Mouse (Mus musculus) CH12.LX (cell line): ENCODE results near the gene Etfbkmt.
A peak's percentile ranks its signal among the peaks of the same experiment; 100 is the strongest.

Experiments
- CTCF ChIP-seq, 2 experiments: IDR thresholded peaks in 1 of 2; conservative IDR thresholded peaks in 1 of 2; 2 replicates each; pipeline ENCODE4 v1.5.1; 2011 to 2012; ENCODE audit warnings: low read depth in 2 of 2, low read length in 2 of 2, improper control_type of control experiment in 1 of 2, inconsistent platforms in 1 of 2, mild to moderate bottlenecking in 1 of 2, moderate library complexity in 1 of 2
- ETS1 ChIP-seq: conservative IDR thresholded peaks from 2 replicates; pipeline ENCODE4 v1.6.1; 2012; ENCODE audit warnings: low read depth, mild to moderate bottlenecking, inconsistent platforms, low read length, improper control_type of control experiment, moderate library complexity
- GABPA ChIP-seq: IDR thresholded peaks from 2 replicates; pipeline ENCODE4 v1.6.1; 2012; ENCODE audit warnings: low read depth, low read length, improper control_type of control experiment, inconsistent platforms; ENCODE audit not compliant: insufficient replicate concordance
- JUND ChIP-seq: conservative IDR thresholded peaks from 2 replicates; pipeline ENCODE4 v1.6.1; 2011; ENCODE audit warnings: low read depth, low read length, improper control_type of control experiment
- RCOR1 ChIP-seq: conservative IDR thresholded peaks from 2 replicates; pipeline ENCODE4 v1.6.1; 2012; ENCODE audit warnings: low read depth, mild to moderate bottlenecking, inconsistent platforms, low read length, improper control_type of control experiment

DNA sequence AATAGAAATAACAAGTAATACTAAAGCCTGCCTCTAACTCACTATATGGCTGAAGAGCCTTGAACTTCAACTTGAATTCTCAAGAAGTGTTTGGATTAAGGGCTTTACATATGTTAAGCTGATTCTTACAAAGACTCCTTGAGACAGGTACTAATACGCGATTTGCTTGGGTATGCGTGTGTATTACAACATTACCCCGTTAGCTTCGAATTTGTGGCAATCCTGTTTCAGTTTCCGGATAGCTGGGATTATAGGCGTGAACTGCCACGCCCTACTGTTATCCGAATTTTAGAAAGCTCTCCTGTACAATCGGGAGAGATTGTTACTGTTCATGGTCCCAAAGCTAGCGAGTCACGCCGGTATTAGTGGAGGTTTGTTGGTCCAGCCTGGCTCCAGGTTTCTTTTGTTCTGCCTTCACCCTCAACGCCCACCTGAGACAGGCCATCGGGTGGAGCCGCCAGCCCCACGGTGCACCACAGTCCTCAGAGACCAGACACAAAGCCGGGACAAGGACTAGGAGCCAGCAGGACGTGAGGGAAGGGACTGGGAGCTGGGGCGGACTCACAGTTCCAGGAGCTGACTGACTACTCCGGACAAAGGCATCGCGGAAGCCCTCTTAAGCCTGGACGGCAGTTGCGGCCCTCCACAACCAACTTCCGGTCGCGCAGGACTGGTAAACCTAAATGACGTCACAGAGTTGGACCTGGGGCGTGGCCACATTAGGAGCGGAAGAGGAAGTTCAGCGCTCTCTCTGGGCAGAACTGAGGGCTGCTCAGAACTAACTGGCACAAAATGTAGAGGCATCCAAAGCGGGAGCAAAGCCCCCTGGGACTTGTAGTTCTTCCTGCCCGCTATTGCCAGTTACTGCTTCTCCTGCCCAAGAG lies 48.6 kb downstream of the Etfbkmt start, which contains the start of gene Amn1:
- TF ChIP-seq RCOR1 (no peak), CTCF (conservative IDR thresholded peaks at IDR 0.05 in 1 of 2, IDR thresholded peaks at IDR 0.05 in 1 of 2; ENCODE audit: low read depth in 2 of 2, low read length in 2 of 2) (no peak), ETS1 (0 out of 2 replicates have a peak, but pooled peaks have one; percentile 32), GABPA (peak; percentile 12; the same call in 1 of the 2 replicates), JUND (peak; percentile 48)
